Mouse (Mus musculus): ENCODE results near the gene Slc6a2.

Gene Slc6a2

GRCm38 (mm10) chr8:93021738-93022137 is 61.9 kb downstream of the Slc6a2 start:
- DNase-seq (ENCODE audit: inconsistent age in 2 of 2, low spot score in 1 of 2) = no peak

- peak in 1 of 2 experiments; percentile 14 for DNase-seq (ENCODE audit: inconsistent age in 2 of 2, low spot score in 1 of 2)
Measured at GRCm38 (mm10) chr8:93030664-93031063, 70.8 kb downstream of the Slc6a2 start.

DNA sequence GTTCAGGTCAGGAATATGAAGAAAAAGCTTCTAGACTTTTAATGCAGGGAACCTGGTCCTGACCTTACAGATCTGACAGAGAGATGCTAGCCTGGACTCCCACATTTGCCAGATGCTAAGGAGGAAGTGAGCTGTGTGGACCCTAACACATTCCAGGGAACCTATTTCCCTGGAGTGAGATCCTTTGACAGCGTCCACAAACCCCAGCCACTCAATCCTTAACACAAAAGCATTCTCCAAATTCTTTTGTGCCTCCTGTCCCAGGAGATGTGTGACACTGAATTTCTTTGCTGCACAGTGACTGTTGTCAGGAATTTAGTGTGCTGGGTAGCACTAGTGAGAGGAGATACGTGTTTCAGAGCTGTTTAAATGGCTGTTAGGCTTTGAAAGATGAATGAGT is 79.0 kb downstream of the Slc6a2 start:
- no peak for DNase-seq (ENCODE audit: inconsistent age in 2 of 2, low spot score in 1 of 2)

GRCm38 (mm10) chr8:93040256-93040655 is 80.4 kb downstream of the Slc6a2 start:
- DNase-seq (ENCODE audit: inconsistent age in 2 of 2, low spot score in 1 of 2) = no peak

- no peak for DNase-seq (ENCODE audit: inconsistent age in 2 of 2, low spot score in 1 of 2)
Measured at GRCm38 (mm10) chr8:93040776-93041567, 81.1 kb downstream of the Slc6a2 start.

DNA sequence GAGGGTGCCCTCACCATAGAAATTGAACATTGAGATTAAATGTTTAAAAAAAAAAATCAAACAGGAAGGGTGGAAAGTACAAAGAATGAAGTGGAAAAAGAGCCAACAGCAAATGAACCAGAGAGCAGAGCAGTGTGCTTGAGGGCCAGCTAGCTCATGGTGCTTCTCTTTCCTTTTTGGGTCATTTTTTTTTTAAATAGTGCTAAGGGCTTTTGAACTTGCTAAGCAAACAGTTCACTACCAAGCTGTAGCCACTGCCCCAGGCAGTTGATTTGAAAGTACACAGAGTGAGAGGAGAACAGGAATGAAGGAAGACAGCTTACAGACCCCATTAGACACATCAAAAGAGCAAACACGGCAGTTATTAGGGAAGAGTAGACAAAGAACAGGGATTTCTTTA is 83.2 kb downstream of the Slc6a2 start:
- DNase-seq (ENCODE audit: inconsistent age in 2 of 2, low spot score in 1 of 2) = no peak

- DNase-seq (ENCODE audit: inconsistent age in 2 of 2, low spot score in 1 of 2) = no peak
Measured at GRCm38 (mm10) chr8:93048092-93048491, 88.2 kb downstream of the Slc6a2 start, which contains the start of gene Ces1a. Gene Ces1a, minus strand, starts transcription at chr8:93048192.

DNA sequence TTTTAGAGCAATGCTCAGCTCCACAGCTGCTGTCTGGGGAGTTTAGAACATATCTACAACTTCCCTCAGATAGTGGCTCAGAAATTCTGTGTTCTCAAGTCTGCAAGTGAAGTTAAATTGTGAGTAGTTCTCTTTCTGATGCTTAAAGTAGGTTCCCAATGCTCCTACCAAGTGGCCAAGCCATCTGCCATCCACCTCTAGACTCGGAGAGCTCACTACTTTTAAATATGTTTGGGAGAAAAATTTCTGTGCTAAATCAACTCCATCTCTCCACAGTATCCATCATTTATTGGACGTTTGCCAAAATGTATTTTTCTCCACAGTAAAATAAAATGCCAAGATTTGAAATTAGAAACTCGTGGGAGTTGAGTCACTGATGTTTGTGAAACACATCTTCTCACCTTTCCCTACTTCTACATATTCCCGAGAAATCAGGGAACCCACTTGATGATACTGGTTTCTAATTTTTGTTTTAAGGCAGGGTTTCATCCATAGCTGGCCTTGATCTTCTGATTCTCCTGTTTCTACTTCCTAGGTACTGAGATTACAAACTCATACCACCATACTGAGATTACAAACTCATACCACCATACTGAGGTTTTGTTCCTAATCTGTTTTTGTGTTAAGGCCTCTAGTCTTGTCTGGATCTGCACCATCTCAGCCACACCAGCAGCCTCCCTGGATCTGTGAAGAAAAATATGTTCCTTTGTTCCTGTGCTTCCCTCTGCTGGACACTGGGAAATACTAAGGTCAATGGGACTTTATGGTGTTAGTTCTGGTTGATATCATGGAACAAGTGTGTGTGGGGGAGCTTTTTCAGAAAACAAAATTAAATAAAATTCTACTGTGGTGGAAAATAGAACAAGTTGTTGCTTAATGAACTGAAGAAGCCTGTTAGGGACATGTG is 88.9 kb downstream of the Slc6a2 start:
- DNase-seq (ENCODE audit: inconsistent age in 2 of 2, low spot score in 1 of 2) = peak in 1 of 2 experiments; percentile 31
